Mouse (Mus musculus) yolk sac, embryonic 10.5 days (tissue): ENCODE measurements around the gene Il20rb.

Source experiments
- DNase-seq: peaks from one replicate; pipeline ENCODE4 v3.0.0-alpha.2; 2017; ENCODE audit warnings: low spot score

The Il20rb gene

DNA sequence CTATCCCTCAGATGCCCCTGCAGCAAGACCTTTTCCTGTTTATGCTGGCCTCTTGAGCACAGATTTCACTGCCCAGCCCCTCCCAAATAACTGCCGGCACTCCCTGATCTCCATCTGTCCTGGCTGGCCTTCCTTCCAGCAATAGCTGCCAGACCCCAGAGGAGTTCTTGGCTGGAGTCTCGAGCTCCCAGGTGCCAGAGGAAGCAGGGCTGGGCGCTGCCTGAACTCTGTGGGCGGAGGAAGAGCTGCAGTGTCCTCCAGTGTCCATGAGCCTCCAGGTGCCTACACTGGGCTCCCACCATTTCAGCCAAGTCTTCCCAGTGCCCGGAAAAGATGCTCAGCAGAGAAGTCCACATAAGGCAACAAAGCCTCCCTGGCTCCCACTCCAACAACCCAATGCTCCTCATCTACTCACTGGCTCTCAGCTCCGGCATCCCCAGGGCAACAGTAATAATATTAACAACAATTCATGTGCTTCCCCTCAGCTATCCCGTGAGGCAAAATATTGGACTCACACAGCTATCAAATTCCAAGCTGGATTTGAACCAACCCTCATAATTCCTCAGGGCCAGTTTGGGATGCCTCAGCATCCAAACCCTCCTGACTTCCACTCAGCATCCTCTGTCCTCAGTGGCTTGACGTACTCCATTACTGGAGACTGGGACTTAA lies 15.5 kb downstream of the Il20rb start:
- DNase-seq = no peak

DNA sequence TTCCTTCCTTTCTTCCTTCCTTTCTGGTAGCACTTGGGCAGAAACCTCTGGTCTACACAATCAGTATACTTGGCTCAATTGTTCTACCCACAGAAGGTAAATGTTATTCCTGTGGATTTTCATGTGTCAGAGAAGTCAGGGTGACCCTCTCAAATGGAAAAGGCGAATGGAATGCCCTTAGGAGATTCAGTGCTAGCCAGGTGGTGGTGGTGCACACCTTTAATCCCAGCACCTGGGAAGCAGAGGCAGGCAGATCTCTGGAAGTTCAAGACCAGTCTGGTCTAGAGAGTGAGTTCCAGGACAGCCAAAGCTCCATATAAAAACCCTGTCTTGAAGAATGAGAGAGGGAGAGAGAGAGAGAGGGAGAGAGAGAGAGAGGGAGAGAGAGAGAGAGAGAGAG lies 16.4 kb downstream of the Il20rb start:
- no peak for DNase-seq

DNA sequence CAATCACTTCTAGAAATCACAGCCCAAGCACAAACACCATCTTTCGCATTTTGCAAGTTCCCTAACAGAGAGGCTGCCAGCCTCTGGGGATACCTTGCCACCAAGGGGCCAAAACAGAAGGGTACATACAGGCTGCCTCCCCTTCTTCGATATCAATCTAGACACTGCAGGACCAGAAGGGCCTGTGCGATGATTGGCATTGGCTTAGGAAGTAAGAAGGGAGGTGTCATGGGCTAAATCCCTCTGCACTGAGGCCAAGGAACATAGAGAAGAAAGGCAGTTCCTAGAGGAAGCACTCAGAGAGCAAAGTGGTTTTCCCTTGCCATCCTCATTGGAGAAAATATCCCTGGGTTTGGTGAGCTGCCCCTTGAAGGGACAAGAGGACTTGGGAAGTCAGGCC lies 16.9 kb downstream of the Il20rb start:
- DNase-seq = no peak

DNA sequence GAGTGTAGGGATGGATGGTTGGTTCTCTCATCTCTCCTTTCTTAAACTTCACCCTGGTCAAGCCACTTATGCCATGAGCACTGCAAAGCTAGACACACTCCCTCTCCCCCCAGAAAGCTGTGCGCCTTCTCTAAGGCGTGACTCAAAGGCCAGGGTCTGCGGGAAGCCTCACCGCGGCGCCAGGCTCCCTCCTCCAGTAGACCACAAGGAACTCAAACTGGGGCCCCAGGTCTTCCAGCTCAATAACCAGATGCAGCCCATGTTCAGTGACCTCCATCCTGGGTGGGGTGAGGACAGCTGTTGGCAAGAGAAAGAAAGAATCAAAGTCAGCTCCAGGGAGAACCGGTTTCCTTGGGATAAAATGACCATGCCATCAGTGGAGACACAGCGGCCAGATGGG lies 18.4 kb downstream of the Il20rb start:
- DNase-seq = no peak

DNA sequence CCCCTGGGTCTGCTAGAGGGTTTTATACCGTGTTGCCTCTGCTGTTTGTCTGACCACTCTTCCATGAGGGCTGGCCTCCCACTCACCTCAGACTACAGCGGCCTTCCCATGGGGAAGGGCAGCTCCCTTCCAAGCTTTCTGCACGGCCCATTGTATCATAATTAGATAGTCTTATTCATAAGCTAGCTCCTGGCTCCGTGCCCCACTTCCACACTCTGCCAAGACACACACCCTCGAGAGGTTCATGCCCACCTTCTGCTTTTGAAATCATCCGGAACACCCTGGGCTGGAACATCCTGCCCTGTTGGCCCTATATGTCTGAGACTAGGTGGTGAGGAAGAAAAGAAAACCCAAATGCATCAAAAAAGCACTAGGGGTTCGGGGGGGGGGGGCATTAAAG lies 18.9 kb downstream of the Il20rb start:
- no peak for DNase-seq

DNA sequence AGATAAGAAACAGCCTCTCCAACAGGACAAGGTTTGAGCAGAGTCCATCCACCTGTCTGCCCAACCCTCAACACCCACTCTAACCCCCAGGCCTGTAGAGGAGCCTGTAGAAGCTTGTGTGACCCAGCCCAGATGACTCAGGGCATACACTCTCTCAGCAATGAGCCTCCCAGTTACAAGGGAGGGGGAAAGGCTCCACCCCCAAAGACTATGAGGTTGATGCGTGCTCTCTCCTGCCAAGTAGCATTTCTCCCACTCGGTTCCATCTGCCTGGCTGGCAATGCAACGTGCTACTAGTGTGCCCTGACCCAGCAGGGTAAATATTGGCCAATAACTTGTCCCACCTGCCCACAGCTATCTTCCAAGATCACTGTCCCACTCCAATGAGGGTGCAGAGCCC lies 19.8 kb downstream of the Il20rb start:
- no peak for DNase-seq

DNA sequence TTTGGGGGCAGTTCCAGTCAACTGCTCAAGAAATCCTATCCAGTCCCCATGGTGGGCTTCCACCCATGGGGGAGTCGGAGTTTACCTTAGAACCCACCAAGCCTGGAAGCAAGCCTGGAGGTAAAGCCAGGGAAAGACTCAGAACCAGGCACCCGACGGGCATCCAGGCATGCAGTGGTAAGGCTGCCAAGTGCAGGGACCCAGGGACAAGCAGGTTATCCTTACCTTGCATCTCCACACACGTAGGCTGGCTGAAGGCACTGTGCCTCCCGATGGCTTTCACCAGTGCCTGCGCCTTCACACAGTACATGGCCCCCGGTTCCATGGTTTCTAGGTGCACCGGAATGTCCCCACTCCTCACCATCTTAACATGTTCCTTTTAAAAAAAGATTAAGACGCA lies 20.6 kb downstream of the Il20rb start:
- no peak for DNase-seq

DNA sequence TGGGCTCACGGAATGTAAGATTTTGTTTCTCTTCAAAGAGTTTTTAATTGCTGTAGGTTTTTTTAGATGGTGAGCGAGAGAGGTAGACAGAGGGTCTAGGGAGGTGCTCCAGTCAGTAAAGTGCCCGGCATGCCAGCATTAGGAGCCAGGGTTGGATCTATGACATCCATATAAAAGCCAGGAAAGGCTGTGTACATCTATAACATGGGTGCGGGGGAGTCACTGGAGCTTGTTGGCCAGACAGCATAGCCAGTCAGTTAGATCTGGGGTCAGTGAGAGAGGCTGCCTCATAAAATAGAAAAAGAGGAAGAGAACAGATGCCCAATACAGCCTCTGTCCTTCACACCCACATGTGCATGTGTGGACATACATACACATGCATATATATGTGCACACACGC lies 21.2 kb downstream of the Il20rb start:
- DNase-seq = no peak

DNA sequence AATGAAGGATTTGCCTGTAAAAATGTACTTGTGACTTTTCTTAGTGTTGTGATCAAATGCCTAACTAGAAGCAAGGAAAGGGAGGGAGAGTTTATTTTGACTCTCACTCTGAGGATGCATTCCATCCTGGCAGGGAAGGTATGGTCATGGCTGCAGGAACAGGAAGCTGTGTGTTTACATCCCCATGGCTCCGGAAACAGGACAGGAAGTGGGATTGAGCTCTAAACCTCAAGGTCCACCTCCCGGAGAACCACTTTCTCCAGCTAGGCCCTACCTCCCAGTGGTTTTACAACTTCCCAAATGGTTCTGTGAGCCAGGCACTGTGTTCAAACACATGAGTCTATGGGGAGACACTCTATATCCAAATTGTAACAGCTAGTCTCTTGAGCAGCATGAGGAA lies 22.8 kb downstream of the Il20rb start:
- no peak for DNase-seq

DNA sequence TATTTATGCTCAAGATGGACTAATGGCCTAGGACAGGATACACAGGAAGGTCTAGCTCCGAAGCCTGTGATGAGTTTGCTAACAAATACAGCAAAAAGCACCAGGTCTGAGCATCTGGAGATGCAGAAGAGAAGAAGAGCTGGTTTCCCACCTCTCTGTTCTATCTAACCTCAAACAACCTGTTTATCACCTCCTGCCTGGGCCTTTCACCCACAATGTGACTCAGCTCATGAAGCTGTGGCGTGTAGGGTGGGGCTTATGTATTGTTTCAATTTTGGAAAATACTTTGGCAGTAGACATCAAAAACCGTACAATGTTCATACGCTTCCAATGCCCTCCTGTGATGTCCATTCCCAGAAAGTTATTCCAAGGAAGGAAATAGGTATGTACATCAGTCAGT lies 24.5 kb downstream of the Il20rb start:
- DNase-seq = no peak

DNA sequence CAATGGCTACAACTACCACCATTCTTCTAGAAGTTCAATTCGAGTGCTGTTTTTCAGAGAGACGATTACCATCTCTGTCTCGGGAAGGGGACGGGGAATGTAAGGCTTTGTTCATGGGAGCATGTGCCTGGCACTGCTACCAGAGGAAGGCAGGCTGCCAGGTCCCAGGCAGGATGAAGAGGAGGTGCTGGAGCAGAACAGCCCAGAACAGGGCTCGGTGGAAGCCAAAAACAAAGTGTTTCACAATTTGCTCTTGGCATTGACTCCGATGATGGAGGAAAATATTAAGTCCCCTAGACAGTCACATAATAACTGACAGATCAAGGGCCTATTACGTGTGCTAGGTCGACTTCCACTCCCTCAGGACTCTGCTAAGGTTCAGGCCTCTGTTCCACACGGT lies 24.9 kb downstream of the Il20rb start:
- DNase-seq = no peak

DNA sequence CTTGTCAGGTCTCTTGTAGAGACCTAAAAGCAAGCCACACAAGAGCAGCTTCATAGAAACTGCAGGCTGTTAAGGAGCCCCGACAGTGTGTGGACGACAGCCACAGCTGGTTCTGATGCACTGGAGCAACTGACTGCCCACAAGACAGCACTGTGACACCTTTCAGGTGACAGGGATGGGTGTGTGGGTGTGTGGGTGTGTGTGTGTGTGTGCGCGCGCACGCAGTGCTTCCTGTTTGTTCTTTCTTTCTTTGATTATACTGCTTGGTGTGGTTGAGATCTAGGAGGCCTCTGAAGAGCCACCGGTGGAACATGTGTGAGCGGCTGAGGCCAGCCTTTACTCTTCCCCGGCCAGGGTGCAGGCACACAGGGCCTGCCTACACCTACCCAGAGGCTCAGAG lies 26.4 kb downstream of the Il20rb start:
- no peak for DNase-seq

DNA sequence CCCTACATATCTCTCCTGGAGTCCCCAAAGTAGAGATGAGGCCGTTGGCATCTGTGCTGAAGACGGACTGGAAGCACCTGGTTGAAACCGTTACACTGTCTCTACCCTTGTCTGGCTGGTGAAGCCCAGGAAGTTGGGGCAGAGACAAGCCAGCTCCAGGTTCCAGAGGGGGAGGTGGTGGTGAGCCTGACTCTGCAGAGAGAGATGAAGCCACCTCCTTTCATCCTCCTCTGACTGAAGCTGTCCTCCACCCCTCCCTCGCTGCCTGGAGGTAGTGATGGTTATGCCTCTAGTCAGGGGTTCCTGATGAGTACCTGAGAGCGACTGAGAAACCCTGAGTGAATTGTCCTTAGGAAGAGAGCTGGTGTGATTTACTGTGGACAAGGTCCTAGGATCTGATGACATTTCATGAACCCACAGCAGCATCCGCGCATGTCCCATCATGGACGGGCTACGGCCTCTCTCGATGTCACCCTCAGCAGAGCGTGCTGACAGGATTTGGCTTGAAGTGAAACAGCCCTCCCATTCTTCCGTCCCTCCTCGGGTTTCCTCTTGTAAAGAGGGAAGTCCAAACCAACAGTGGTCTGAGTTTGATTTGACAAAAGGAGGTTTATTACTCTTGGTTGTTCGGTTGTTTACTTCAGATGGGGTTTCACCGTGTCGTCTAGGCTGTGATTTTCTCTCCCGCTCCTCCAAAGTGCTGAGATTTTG lies 28.5 kb downstream of the Il20rb start:
- DNase-seq = no peak

DNA sequence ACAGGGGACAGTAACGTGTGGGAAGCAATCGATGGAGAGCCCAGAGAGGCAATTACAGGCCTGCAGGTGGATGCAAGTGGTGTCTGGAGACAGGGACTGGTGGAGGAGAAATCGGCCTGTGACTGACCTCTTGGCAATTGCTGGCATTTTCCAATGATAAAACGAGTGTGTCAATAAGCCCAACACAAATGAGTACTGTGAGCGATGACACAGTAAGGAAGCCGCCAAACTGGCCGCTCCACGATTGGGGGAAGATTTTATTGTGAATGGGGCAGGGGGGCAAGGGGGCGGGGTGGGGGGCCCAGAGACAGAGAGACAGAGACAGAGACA lies 32.0 kb downstream of the Il20rb start:
- DNase-seq = peak; percentile 17

DNA sequence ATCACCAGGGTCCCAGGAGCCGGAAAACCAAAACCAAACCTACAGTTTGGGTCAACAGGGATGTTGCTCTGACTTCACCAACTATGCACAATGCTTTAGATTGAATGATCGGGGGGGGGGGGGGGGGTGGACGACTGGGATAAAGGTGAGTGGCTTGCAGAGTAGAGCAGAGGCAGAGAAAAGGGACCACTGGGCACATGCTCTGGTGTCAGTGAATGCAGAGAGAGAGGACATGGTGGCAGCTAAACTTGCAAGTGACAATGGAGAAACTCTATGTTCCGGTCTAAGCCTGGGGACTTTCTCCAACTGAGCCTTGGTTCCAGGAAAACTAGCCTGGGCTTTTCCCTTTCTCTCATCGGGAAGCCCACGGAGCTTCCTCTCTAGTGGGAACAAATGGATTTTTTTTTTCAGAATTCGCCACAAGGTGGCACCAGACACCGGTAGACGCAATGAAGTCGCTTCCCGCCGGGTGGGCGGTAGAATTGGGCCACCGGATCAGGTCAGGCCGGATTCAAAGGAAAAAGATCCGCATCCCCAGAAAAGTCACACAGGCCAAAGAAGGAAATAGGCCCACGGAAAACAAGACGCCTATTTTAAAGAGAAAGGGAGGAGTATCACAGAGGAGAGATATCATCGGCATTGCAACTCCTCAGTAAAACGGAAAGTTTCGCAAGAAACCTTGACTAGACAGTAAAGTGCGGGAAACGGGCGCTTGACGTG lies 32.5 kb downstream of the Il20rb start:
- DNase-seq = peak; percentile 60

DNA sequence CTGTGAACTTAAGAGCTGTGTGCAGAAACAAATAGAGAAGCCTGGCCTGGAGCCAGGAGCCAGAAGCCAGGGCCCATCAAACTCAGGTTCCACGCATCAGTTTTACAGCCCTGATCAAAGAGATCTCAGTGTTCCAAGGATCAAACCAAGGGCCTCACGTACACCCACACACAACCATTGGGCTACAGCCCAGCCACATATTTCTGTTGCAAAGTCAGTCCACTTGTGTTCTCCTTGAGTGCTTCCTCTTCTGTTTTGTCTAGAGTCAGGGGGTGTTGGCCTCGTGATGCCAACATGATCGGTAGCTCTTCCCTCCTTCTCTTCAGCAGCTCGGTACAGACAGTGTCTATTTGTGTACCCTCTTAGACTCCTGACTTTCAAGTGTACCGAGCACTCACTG lies 34.2 kb downstream of the Il20rb start:
- DNase-seq = no peak

DNA sequence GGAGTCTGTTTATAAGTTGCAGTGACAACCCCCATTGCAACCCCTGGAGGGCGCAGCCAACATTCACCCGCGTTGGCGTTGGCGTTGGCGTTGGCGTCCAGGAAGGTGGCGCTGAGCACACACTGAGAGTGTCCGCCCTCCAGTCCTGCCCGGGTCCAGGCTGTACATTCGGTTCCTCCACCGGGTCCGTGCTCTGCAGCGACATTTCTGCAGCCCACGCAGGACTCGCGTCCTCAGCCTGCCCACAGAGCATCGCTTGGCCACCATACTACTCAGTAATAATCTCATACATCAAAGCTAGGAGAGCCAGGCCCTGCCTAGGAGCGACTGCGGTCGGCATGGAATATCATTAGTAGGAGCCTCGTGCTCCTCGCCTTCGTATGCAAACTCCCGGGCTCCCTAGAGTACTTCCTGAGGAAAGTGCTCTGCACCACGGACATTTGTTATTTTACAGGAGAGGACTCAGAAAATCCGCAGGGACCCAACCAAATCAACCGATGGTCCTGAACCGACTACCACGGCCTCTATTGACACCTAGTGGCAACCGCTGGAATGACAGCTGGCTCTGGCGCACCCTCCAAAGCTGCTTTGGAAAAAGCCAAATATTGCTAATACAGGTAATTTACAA lies 40.4 kb downstream of the Il20rb start:
- DNase-seq = peak; percentile 51

DNA sequence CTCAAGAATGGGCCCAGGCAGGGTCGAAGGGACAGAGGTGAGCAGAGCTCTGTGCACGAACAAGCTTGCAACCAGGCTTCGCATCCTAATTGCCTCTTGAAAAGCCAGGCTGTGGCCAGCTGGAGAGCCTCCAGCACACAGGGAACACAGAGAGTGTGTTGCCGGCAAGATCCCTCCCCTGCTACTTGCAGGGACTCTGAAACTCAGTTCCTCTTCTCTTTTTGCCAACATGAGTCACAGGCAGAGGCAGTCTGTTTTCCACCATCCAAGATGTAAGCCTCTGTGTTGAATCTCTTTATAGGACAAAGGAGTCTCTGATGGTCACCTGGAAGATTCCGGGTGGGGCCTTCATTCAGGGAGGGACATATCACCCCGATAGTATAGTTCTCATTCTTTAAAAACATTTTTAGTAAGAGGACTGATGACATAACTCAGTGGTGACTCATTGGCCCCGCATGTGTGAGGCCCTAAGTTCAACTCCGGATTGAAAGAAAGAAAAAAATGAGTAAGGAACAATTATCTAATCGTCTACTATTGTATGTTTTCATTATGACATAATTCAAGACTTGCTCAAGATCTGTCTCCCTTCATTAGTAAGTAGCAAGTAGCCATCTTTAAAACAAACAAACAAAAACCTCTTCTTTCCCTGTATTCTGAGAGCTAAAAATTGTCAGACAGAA lies 46.3 kb downstream of the Il20rb start:
- DNase-seq = no peak

DNA sequence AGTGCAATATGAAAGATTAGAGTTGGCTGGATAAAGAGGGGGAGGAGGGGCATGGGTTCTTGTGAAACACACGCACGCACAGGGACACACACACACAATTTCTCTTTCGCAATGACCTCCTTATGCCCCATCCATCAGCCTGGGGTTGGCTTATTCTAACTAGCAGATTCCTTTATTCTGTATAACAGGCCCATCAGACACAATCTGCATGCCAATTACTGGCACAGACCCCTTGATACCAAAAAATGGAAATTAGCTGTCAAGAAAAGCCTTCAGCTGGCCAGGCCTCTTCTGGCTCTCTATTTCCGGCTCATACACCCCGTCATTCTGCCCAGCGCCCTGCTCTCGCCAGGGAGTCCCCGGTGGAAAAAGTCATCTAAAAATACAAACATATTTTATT lies 47.1 kb downstream of the Il20rb start:
- DNase-seq = no peak

DNA sequence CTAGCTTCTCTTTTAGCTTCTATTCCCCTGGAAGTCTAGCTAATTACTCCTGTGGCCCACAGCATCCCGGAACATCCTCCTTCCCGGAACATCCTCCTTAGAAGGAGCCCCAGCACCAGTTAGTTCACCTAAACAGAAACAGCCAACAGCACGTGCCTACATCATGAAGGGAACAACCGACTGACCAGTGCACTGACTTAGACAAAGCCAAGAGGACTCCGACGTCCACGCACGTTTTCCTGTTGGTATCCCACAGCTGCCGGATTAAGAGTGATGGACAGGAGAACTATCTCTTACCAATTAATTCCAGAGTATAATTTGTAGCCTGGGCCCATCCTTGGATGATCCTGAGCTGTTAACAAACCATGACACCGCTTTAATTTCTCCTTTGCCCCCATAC lies 47.6 kb downstream of the Il20rb start:
- DNase-seq = no peak

DNA sequence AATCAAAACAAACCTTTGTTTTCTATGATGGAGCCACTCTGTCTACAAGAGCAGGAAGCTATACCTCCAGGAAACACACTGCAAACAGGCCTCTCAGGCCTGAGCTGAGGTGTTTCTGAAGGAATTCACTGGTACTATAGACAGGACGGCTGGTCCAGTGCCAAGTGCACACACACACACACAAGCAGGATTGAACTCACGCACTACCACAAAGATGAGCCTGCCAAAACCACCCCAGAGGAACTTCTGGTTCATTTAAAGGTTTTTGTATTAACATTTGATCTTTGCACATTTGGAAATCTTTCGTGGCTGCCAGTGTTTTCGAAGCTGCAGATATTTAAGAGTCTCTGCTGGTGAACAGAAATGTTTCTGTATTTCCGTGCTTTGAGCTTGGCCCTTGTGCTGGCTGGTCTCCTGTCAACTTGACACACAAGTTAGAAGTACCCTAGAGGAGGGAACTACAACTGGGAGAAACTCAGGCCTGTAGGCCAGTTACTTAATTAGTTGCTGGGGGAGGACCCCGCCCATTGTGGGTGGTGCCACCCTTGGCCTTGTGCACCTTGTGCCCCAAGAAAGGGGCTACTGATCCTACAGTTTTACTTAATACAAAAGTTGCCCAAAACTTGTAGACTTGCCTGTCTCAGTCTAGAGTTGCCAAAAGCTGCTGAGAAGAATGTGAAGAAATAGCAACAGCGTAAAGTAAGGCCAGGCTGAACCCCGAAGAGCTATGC lies 49.6 kb downstream of the Il20rb start:
- DNase-seq = no peak

DNA sequence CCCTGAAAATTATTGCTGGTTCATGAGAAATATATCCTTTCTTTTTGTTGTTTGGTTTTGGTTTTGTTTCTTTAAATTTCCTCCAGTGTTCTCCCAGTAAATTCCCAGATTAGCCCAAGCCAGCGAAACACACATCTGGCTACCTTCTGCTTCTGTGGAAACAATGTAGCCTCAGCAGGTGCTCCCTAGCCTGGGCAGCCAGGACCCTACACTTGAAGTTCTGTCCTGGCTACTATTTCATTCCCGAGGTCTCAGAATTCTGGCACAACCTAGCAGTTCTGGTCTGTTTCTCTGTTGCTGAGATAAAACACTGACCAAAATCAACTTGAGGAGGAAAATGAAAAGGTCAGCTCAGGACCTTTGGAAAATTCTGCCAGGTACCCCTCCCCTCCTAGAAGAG lies 55.2 kb downstream of the Il20rb start:
- DNase-seq = no peak
